Mouse (Mus musculus) lung, adult 2 months (tissue): Measurements from ENCODE around the gene Ypel2. TPM values are rescaled to one million over a fixed set of nuclear protein-coding genes. Genes with fewer than 3 reads are reported as not detected.

Experiments
- DNase-seq: peaks from one replicate; pipeline ENCODE4 v3.0.0; 2022
- H3K4me1 ChIP-seq: fragments of 200-500 bp; 2 replicates; pipeline ENCODE4 v1.6.1; 2011; ENCODE audit warnings: low read length; ENCODE audit not compliant: control insufficient read depth, insufficient read depth
- H3K4me3 ChIP-seq: fragments of 200-500 bp; replicated peaks from 2 replicates; pipeline ENCODE3; 2011; ENCODE audit warnings: low read depth, mild to moderate bottlenecking, control low read depth, low read length; ENCODE audit errors: extremely low read depth
- CTCF ChIP-seq: fragments of 200-500 bp; IDR thresholded peaks from 2 replicates; pipeline ENCODE4 v1.5.1; 2011; ENCODE audit warnings: mild to moderate bottlenecking, low read length, control low read depth; ENCODE audit not compliant: insufficient read depth
- POLR2A ChIP-seq: fragments of 200-500 bp; IDR thresholded peaks from 2 replicates; pipeline ENCODE4 v1.6.1; 2011; ENCODE audit warnings: low read depth, mild to moderate bottlenecking, control low read depth, low read length, borderline replicate concordance; ENCODE audit errors: extremely low read depth
- WGBS: fragments of 180-500 bp; shearing (Covaris S2); methylation state at CpG from one replicate; pipeline ENCODE4 v1.1.7; 2018; 5-methylcytosine and 5-hydroxymethylcytosine counted together
- polyA plus RNA-seq: library from polyadenylated mRNA; depleted of rRNA; stranded (reverse); fragments of >200 nt; gene quantifications from 2 replicates; pipeline ENCODE4 v1.2.3, GENCODE M21; 2012; rRNA removed

Gene Ypel2
- polyA plus RNA-seq, 1 experiment: 9.7 TPM

- TF ChIP-seq CTCF (no peak), POLR2A (no peak)
- no peak for DNase-seq
- 65% methylated on average over 5 of the region's 5 CpGs for WGBS
- no peaks in the 10 kb centered on the region for H3K4me1 ChIP-seq
- H3K4me3 ChIP-seq: no peak overlapping the region
Measured at GRCm38 (mm10) chr11:86907889-86908590, 85.5 kb downstream of the Ypel2 start.

GRCm38 (mm10) chr11:86906767-86907662 is 86.5 kb downstream of the Ypel2 start:
- Histone ChIP-seq H3K4me1 (no peaks in the 10 kb centered on the region), H3K4me3 (no peak overlapping the region)
- WGBS: 88% methylated on average over 11 of the region's 11 CpGs
- no peak for DNase-seq
- TF ChIP-seq POLR2A (no peak), CTCF (no peak)

GRCm38 (mm10) chr11:86906257-86906656 is 87.2 kb downstream of the Ypel2 start:
- no peak for TF ChIP-seq POLR2A
- TF ChIP-seq CTCF: 0 out of 2 replicates have a peak, but pooled peaks have one; percentile 15

GRCm38 (mm10) chr11:86905261-86905660 is 88.2 kb downstream of the Ypel2 start:
- 89% methylated on average over 2 of the region's 2 CpGs for WGBS
- Histone ChIP-seq H3K4me3 (no peak overlapping the region), H3K4me1 (no peaks in the 10 kb centered on the region)
- DNase-seq: no peak
- TF ChIP-seq POLR2A (no peak), CTCF (no peak)

More at GRCm38 (mm10) chr11:86906257-86906656, 87.2 kb downstream of the Ypel2 start:
- Histone ChIP-seq H3K4me3 (no peak overlapping the region), H3K4me1 (no peaks in the 10 kb centered on the region)
- DNase-seq: no peak
- WGBS: 95% methylated on average over 6 of the region's 6 CpGs

GRCm38 (mm10) chr11:86904706-86905105 is 88.8 kb downstream of the Ypel2 start:
- whole genome bisulfite sequencing: 59% methylated on average over 4 of the region's 4 CpGs
- Histone ChIP-seq H3K4me3 (no peak overlapping the region), H3K4me1 (no peaks in the 10 kb centered on the region)
- no peak for DNase-seq
- TF ChIP-seq CTCF (no peak), POLR2A (no peak)

- WGBS: 48% methylated on average over 2 of the region's 2 CpGs
- no peaks in the 10 kb centered on the region for H3K4me1 ChIP-seq
- TF ChIP-seq CTCF: no peak
- TF ChIP-seq POLR2A: no peak
- no peak overlapping the region for H3K4me3 ChIP-seq
- DNase-seq: no peak
Measured at GRCm38 (mm10) chr11:86898367-86898766, 95.1 kb downstream of the Ypel2 start.

GRCm38 (mm10) chr11:86895567-86895966 is 97.9 kb downstream of the Ypel2 start:
- no peak for DNase-seq
- WGBS: 52% methylated on average over 3 of the region's 3 CpGs

GRCm38 (mm10) chr11:86895156-86895555 is 98.4 kb downstream of the Ypel2 start:
- TF ChIP-seq CTCF (no peak), POLR2A (no peak)
- no peak for DNase-seq
- Histone ChIP-seq H3K4me3 (no peak overlapping the region), H3K4me1 (no peaks in the 10 kb centered on the region)
- WGBS: 75% methylated on average over 9 of the region's 9 CpGs

More at GRCm38 (mm10) chr11:86895567-86895966, 97.9 kb downstream of the Ypel2 start:
- H3K4me3 ChIP-seq: no peak overlapping the region
- H3K4me1 ChIP-seq: no peaks in the 10 kb centered on the region
- TF ChIP-seq POLR2A (no peak), CTCF (no peak)

GRCm38 (mm10) chr11:86894171-86894577 is 99.3 kb downstream of the Ypel2 start:
- peak; percentile 83 for DNase-seq
- 2% methylated on average over 19 of the region's 19 CpGs for WGBS
- TF ChIP-seq CTCF: peak; percentile 92
- TF ChIP-seq POLR2A: no peak
- peak overlapping the region; percentile 22 for H3K4me3 ChIP-seq
- no peaks in the 10 kb centered on the region for H3K4me1 ChIP-seq

- 77% methylated on average over 15 of the region's 15 CpGs for WGBS
- TF ChIP-seq CTCF (no peak), POLR2A (no peak)
- Histone ChIP-seq H3K4me1 (no peaks in the 10 kb centered on the region), H3K4me3 (no peak overlapping the region)
- DNase-seq: no peak
Measured at GRCm38 (mm10) chr11:86892996-86893670, 100.4 kb downstream of the Ypel2 start.

Other genes with a start within 250 kb of the Ypel2 start
- gene Cltc, start 236.1 kb downstream of the Ypel2 start, polyA plus RNA-seq: 63.0 and 84.5 TPM in 2 replicates
- gene Dhx40, start 186.0 kb downstream of the Ypel2 start, polyA plus RNA-seq: 3.8 and 4.4 TPM in 2 replicates
- 11.7 and 13.8 TPM in 2 replicates for gene Gdpd1, start 80.4 kb upstream of the Ypel2 start, polyA plus RNA-seq
- gene Smg8, start 93.1 kb upstream of the Ypel2 start, polyA plus RNA-seq: 6.2 and 7.9 TPM in 2 replicates
- 0.19 and 0.54 TPM in 2 replicates for gene Prr11, start 115.0 kb upstream of the Ypel2 start, polyA plus RNA-seq
- gene Ska2, start 115.5 kb upstream of the Ypel2 start, polyA plus RNA-seq: 2.8 and 4.9 TPM in 2 replicates
- gene Trim37, start 133.4 kb upstream of the Ypel2 start, polyA plus RNA-seq: 2.4 and 3.6 TPM in 2 replicates